Mouse (Mus musculus): ENCODE measurements around the gene Myg1. TPM values are rescaled to one million over a fixed set of nuclear protein-coding genes. Genes with fewer than 3 reads are reported as not detected.

Myg1 gene
- polyA plus RNA-seq, 1 experiment from 2014 or later, result 91.2 TPM

GRCm38 (mm10) chr15:102336946-102337345 lies 5.4 kb downstream of the Myg1 start:
- ATAC-seq, result no peak
- no peak overlapping the region for H3K9ac ChIP-seq (ENCODE audit: low read depth, low read length)
- no peak overlapping the region for H3K27ac ChIP-seq (ENCODE audit: low read length)
- peaks cover 26% of the 10 kb centered on the region for H3K36me3 ChIP-seq (ENCODE audit: control insufficient read depth, insufficient read depth, low read length)
- 88% methylated on average over 4 of the region's 4 CpGs for WGBS
- no peak overlapping the region for H3K4me3 ChIP-seq (ENCODE audit: low read depth, low read length)
- H3K9me3 ChIP-seq (replicated peaks; ENCODE audit: control insufficient read depth, low read length, poor library complexity, severe bottlenecking), result no peaks in the 10 kb centered on the region
- H3K27me3 ChIP-seq (ENCODE audit: control insufficient read depth, insufficient read depth, low read depth, low read length), result no peaks in the 10 kb centered on the region
- no peak overlapping the region for H3K4me2 ChIP-seq (ENCODE audit: low read length)
- H3K4me1 ChIP-seq (ENCODE audit: control insufficient read depth, insufficient read depth, low read length), result peaks cover 15% of the 10 kb centered on the region

GRCm38 (mm10) chr15:102339612-102340011 lies 8.1 kb downstream of the Myg1 start:
- Histone ChIP-seq H3K9me3 (replicated peaks; ENCODE audit: control insufficient read depth, low read length, poor library complexity, severe bottlenecking) (no peaks in the 10 kb centered on the region), H3K36me3 (ENCODE audit: control insufficient read depth, insufficient read depth, low read length) (peaks cover 20% of the 10 kb centered on the region), H3K4me2 (ENCODE audit: low read length) (no peak overlapping the region)

GRCm38 (mm10) chr15:102341580-102341979 lies 10.1 kb downstream of the Myg1 start:
- H3K4me3 ChIP-seq (ENCODE audit: low read depth, low read length), result no peak overlapping the region
- H3K27me3 ChIP-seq (ENCODE audit: control insufficient read depth, insufficient read depth, low read depth, low read length), result no peaks in the 10 kb centered on the region
- no peak overlapping the region for H3K27ac ChIP-seq (ENCODE audit: low read length)
- ATAC-seq, result no peak
- peaks cover 17% of the 10 kb centered on the region for H3K36me3 ChIP-seq (ENCODE audit: control insufficient read depth, insufficient read depth, low read length)
- no peaks in the 10 kb centered on the region for H3K4me1 ChIP-seq (ENCODE audit: control insufficient read depth, insufficient read depth, low read length)
- WGBS, result 7% methylated on average over 1 of the region's 1 CpGs
- no peak overlapping the region for H3K9ac ChIP-seq (ENCODE audit: low read depth, low read length)
- no peaks in the 10 kb centered on the region for H3K9me3 ChIP-seq (replicated peaks; ENCODE audit: control insufficient read depth, low read length, poor library complexity, severe bottlenecking)
- H3K4me2 ChIP-seq (ENCODE audit: low read length), result no peak overlapping the region

More at GRCm38 (mm10) chr15:102339612-102340011, 8.1 kb downstream of the Myg1 start:
- Histone ChIP-seq H3K4me1 (ENCODE audit: control insufficient read depth, insufficient read depth, low read length) (no peaks in the 10 kb centered on the region), H3K9ac (ENCODE audit: low read depth, low read length) (no peak overlapping the region), H3K4me3 (ENCODE audit: low read depth, low read length) (no peak overlapping the region), H3K27me3 (ENCODE audit: control insufficient read depth, insufficient read depth, low read depth, low read length) (no peaks in the 10 kb centered on the region), H3K27ac (ENCODE audit: low read length) (no peak overlapping the region)
- no peak for ATAC-seq
- 76% methylated on average over 5 of the region's 5 CpGs for WGBS

- Histone ChIP-seq H3K27ac (ENCODE audit: low read length) (no peak overlapping the region), H3K36me3 (ENCODE audit: control insufficient read depth, insufficient read depth, low read length) (peaks cover 3% of the 10 kb centered on the region), H3K4me2 (ENCODE audit: low read length) (no peak overlapping the region), H3K9me3 (replicated peaks; ENCODE audit: control insufficient read depth, low read length, poor library complexity, severe bottlenecking) (no peaks in the 10 kb centered on the region), H3K9ac (ENCODE audit: low read depth, low read length) (no peak overlapping the region), H3K27me3 (ENCODE audit: control insufficient read depth, insufficient read depth, low read depth, low read length) (no peaks in the 10 kb centered on the region), H3K4me1 (ENCODE audit: control insufficient read depth, insufficient read depth, low read length) (no peaks in the 10 kb centered on the region), H3K4me3 (ENCODE audit: low read depth, low read length) (no peak overlapping the region)
- 94% methylated on average over 3 of the region's 3 CpGs for whole genome bisulfite sequencing
- no peak for ATAC-seq
Observed at GRCm38 (mm10) chr15:102344490-102344889, 13.0 kb downstream of the Myg1 start.

GRCm38 (mm10) chr15:102346444-102346843 lies 14.9 kb downstream of the Myg1 start:
- Histone ChIP-seq H3K9me3 (replicated peaks; ENCODE audit: control insufficient read depth, low read length, poor library complexity, severe bottlenecking) (no peaks in the 10 kb centered on the region), H3K27ac (ENCODE audit: low read length) (no peak overlapping the region), H3K4me3 (ENCODE audit: low read depth, low read length) (no peak overlapping the region), H3K4me2 (ENCODE audit: low read length) (no peak overlapping the region), H3K9ac (ENCODE audit: low read depth, low read length) (no peak overlapping the region), H3K27me3 (ENCODE audit: control insufficient read depth, insufficient read depth, low read depth, low read length) (no peaks in the 10 kb centered on the region), H3K4me1 (ENCODE audit: control insufficient read depth, insufficient read depth, low read length) (peaks cover 12% of the 10 kb centered on the region), H3K36me3 (ENCODE audit: control insufficient read depth, insufficient read depth, low read length) (no peaks in the 10 kb centered on the region)
- WGBS, result 90% methylated on average over 4 of the region's 4 CpGs
- ATAC-seq, result no peak

GRCm38 (mm10) chr15:102350138-102350941 lies 18.8 kb downstream of the Myg1 start, which contains the start of gene Aaas:
TSS of gene Aaas (minus strand) at chr15:102350771.
- H3K4me2 ChIP-seq (ENCODE audit: low read length), result peak within 1 kb of the TSS; percentile 88
- H3K9ac ChIP-seq (ENCODE audit: low read depth, low read length), result peak within 1 kb of the TSS; percentile 74
- H3K27ac ChIP-seq (ENCODE audit: low read length), result peak within 1 kb of the TSS; percentile 40; the same call in 1 of the 2 replicates
- no peaks in the 10 kb centered on the region for H3K27me3 ChIP-seq (ENCODE audit: control insufficient read depth, insufficient read depth, low read depth, low read length)
- peak; percentile 89 for ATAC-seq
- under 1% methylated on average over 56 of the region's 56 CpGs for WGBS
- H3K4me3 ChIP-seq (ENCODE audit: low read depth, low read length), result peak within 1 kb of the TSS; percentile 67
- H3K9me3 ChIP-seq (replicated peaks; ENCODE audit: control insufficient read depth, low read length, poor library complexity, severe bottlenecking), result no peaks in the 10 kb centered on the region
- H3K36me3 ChIP-seq (ENCODE audit: control insufficient read depth, insufficient read depth, low read length), result no peaks in the 10 kb centered on the region
- H3K4me1 ChIP-seq (ENCODE audit: control insufficient read depth, insufficient read depth, low read length), result peaks cover 18% of the 10 kb centered on the region

GRCm38 (mm10) chr15:102350942-102351291 lies 19.4 kb downstream of the Myg1 start:
- Histone ChIP-seq H3K9me3 (replicated peaks; ENCODE audit: control insufficient read depth, low read length, poor library complexity, severe bottlenecking) (no peaks in the 10 kb centered on the region), H3K4me1 (ENCODE audit: control insufficient read depth, insufficient read depth, low read length) (peaks cover 24% of the 10 kb centered on the region), H3K9ac (ENCODE audit: low read depth, low read length) (peak overlapping the region; percentile 52; the same call in 1 of the 2 replicates), H3K4me3 (ENCODE audit: low read depth, low read length) (peak overlapping the region; percentile 67), H3K36me3 (ENCODE audit: control insufficient read depth, insufficient read depth, low read length) (no peaks in the 10 kb centered on the region), H3K4me2 (ENCODE audit: low read length) (peak overlapping the region; percentile 61), H3K27me3 (ENCODE audit: control insufficient read depth, insufficient read depth, low read depth, low read length) (no peaks in the 10 kb centered on the region; the same call in 1 of the 2 replicates), H3K27ac (ENCODE audit: low read length) (no peak overlapping the region)
- WGBS, result 9% methylated on average over 11 of the region's 11 CpGs
- peak; percentile 49 for ATAC-seq

- peaks cover 26% of the 10 kb centered on the region for H3K4me1 ChIP-seq (ENCODE audit: control insufficient read depth, insufficient read depth, low read length)
- 51% methylated on average over 2 of the region's 2 CpGs for WGBS
Observed at GRCm38 (mm10) chr15:102352177-102352576, 20.7 kb downstream of the Myg1 start.

GRCm38 (mm10) chr15:102353986-102354385 lies 22.5 kb downstream of the Myg1 start:
- ATAC-seq, result no peak
- Histone ChIP-seq H3K9ac (ENCODE audit: low read depth, low read length) (no peak overlapping the region), H3K27ac (ENCODE audit: low read length) (no peak overlapping the region), H3K36me3 (ENCODE audit: control insufficient read depth, insufficient read depth, low read length) (no peaks in the 10 kb centered on the region), H3K4me1 (ENCODE audit: control insufficient read depth, insufficient read depth, low read length) (peaks cover 33% of the 10 kb centered on the region), H3K9me3 (replicated peaks; ENCODE audit: control insufficient read depth, low read length, poor library complexity, severe bottlenecking) (no peaks in the 10 kb centered on the region), H3K27me3 (ENCODE audit: control insufficient read depth, insufficient read depth, low read depth, low read length) (peaks cover 25% of the 10 kb centered on the region), H3K4me2 (ENCODE audit: low read length) (no peak overlapping the region), H3K4me3 (ENCODE audit: low read depth, low read length) (no peak overlapping the region)
- WGBS, result 82% methylated on average over 2 of the region's 2 CpGs

More at GRCm38 (mm10) chr15:102352177-102352576, 20.7 kb downstream of the Myg1 start:
- Histone ChIP-seq H3K9ac (ENCODE audit: low read depth, low read length) (no peak overlapping the region), H3K4me3 (ENCODE audit: low read depth, low read length) (no peak overlapping the region), H3K27ac (ENCODE audit: low read length) (no peak overlapping the region), H3K36me3 (ENCODE audit: control insufficient read depth, insufficient read depth, low read length) (no peaks in the 10 kb centered on the region), H3K9me3 (replicated peaks; ENCODE audit: control insufficient read depth, low read length, poor library complexity, severe bottlenecking) (no peaks in the 10 kb centered on the region), H3K4me2 (ENCODE audit: low read length) (no peak overlapping the region), H3K27me3 (ENCODE audit: control insufficient read depth, insufficient read depth, low read depth, low read length) (peaks cover 7% of the 10 kb centered on the region)
- ATAC-seq, result no peak

All from midbrain, embryonic 16.5 days (tissue).